Mouse (Mus musculus) megakaryocyte-erythroid progenitor cell, adult 5 weeks (primary cell): ENCODE results near the gene Daxx. TPM values are rescaled to one million over a fixed set of nuclear protein-coding genes. Genes with fewer than 3 reads are reported as not detected.

Source experiments
- polyA plus RNA-seq: library from polyadenylated mRNA; stranded (reverse); fragments of >175 nt; gene quantifications from 2 replicates; pipeline ENCODE4 v1.2.3, GENCODE M21; 2012

Gene Daxx
- 45.6 and 53.3 TPM in 2 replicates for polyA plus RNA-seq

DNA sequence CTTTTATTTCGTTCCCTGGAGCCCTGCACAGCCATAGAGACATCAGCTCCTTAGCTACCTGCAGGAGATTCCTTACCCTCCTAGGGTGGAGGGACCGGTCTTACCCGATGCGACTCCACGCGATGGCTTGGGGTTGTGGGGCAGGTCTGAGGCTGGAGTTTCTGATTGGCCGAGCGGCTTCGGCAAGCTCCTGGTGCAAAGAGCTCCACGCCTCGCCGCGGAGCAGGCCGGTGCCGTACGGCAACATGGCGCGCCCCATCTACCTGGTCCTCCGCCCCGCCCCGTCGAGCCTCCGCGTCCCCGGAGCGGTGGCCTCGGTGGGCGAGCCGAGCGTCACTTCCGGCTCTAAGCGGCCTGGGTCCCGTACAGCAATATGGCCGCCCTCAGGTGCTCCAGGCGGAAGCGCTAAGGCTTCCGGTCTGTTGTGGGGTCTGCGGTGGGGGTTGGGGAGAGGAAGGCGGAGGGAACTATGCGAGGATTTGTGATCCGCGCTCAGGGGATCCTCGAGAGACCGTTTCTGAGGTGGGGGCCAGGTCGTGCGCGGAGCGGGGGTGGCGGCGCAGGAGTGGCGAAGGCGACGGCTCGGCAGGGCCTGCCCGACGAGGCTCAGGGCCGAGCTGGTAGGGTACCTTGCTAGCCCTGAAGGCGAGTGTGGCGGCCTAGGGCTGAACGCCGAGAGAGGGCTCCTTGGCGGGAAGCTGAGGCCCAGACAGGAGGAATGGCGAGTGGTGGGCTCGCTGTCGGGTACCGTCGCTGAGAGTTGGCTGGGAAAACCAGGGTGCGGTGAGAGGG lies at the start of gene Daxx:
Gene Daxx (plus strand): TSS at position 338 of the 792 bp plus-strand sequence.

DNA sequence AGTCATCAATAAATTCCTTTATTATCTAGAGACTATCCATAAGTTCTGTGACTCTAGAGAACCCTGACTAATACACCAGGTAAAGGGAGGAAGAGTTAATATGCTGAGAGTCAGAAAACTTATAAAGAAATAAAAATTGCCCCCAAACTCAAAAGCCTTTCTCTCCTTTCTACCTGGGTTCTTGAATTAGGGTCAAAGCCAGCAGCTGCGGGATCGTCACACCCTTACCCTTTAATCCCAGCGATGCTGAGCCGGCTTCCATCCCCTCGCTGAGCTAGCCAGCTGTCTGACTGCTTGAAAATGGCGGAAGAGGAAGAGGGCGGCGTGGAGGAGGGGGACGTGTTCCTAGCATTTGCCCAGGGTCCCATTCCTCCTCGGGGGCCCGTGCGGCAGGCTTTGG lies 35.7 kb upstream of the Daxx start, which contains the start of gene Gm7029:
Gene Gm7029 (plus strand): TSS at position 301 of the 400 bp plus-strand sequence.

DNA sequence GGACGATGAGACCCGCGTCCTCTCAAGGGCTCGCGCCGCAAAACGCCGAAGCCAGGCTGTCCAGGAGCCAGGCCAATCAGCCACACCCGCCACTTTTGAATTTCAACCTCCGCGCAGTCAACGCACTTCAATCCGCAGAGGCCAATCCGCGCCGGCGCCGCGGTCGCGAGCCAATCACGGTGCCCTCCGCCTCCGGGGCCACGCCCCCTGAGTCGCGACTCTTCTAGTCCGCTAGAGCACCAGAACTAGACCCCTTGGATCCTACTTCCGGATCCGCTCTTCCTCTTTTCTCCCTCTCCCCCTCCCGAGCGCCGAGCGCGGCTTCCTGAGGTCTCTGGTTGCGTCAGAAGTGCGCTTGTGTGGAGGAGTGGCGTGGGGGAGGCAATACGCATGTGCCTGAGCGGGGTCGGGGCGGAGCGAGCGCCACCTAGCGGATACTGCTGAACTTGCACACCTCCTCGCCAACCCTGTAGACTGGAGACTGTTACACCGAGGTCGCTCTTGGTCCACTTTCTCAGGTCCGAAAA lies 18.6 kb upstream of the Daxx start, which contains the start of gene Kifc1:
Gene Kifc1 (minus strand): TSS at position 129 of the 527 bp plus-strand sequence.

DNA sequence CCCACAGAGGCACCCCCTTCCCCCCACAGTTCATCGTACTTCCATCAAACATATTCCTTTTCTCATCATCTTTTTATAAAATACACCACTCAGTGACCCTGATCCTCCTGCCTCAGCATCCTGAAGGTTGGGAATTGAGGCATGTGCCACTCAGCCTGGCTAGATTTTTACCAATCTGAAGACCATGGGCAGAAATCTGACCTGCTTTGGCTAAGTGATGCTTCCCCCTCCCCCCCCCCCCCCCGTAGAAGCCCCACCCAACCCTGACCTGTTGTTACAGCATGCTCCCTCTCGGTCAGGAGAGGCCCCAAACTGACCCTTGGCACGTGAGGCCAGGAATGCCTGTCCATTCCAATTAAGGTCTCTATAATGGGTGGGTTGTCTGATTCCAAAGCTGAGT lies 4.4 kb upstream of the Daxx start, which contains the start of gene Platr17:
Gene Platr17 (plus strand): TSS at position 301 of the 400 bp plus-strand sequence.

DNA sequence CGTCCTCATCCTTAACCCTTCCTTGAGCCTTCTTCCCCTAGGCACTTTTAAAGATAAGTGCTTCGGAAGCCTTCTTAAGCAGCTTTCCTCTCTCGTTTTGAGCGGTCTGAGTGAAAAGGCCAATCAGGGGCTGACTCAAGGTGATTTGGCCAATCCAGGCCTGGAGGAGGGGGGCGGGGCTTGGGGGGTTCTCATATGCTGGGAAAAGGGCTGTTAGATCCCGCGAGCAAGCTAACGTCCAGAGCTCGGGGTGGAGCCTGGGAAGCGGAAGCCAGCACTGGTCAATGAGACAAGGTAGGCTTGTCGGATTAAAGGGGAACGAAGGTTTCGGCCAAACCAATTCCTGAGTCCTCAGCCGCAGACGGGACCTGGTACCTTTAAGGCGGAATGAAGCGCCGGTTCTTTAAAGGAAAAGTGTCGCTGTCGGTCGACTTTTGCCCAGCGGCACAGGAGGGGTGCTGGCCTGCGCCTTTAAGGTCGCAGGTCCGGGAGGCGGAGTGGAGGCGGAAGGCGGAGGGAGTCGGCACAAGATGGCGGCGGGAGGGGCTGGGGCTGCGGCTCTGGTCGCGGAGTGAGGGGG lies 6.5 kb downstream of the Daxx start, which contains the start of the genes Tapbp and Zbtb22:
Gene Tapbp (plus strand): TSS at position 229 of the 580 bp plus-strand sequence.
Gene Zbtb22 (plus strand): TSS at position 234 of the 580 bp plus-strand sequence.

DNA sequence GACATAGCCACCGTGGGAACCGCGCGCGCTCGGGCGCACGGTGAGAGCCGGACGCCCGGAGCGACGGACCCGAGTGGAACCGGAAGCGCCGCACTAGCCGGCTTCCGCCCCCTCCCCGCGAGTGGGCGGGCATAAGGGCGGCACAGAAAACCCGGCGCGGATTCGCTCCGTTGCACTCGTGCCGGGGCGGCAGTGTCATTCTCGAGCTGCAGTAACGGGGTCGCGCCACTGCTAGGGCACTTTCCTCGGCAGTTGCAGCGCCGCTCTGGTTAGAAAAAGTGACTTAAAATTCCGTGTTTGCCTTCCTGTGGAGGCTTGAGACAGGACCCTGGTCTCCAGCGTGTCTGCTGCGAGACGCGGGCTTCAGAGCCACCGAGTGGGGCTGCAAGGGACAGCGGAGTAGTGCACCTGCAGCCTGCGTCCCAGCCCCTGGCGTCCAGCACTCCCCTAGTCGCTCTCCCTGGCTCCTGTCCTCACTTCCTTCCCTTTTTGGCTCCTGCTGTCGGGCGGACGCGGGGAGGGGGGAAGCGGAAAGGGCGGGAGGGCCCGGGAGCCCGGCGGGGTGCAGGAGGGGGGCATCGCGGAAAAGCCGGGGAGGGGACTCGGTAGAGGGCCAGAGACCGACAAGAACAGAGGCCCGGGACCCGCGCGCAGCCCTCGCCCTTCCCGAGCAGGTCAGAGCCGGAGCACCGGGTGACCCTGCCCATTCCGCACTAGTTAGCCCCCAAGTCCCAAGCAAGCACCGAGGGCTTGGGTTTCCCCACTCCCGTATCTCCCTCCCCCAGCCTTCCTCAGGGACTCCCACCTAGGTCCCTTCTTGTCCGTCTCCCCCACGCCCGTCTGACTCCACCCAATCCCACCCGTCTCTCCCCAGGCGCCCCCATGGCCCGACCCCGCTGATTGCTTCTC lies 20.4 kb downstream of the Daxx start, which contains the start of gene Rgl2:
Gene Rgl2 (plus strand): TSS at position 173 of the 909 bp plus-strand sequence.

DNA sequence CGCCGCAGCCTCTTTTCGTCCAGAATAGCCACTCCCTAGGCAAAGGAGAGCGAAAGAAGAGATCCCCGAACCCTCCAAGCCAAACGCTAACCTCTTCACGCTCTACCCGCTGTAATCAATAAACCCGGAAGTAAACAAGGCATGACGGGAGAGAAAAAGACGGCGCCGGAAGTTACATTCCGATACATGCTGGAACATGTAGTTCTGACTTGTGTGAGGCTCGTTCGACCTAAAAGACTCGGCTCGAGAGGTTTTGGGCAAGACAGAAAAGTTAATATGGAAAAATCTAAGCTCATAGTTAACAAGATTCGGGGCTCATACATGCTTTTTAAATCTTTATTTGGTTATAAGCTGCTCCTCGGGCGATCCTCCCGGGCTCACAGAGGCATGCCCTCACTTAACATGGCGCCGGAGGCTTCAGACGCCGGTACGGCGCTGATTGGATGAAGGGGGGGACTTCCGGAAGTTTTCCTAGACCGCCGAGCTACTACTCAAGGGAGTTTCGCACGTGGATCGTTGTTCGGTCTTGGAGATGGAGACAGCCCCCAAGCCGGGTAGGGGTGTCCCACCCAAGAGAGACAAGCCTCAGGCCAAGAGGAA lies 31.1 kb downstream of the Daxx start, which contains the start of the genes Pfdn6 and Wdr46:
Gene Pfdn6 (minus strand): TSS at position 138 of the 600 bp plus-strand sequence.
Gene Wdr46 (plus strand): TSS at position 455 of the 600 bp plus-strand sequence.

DNA sequence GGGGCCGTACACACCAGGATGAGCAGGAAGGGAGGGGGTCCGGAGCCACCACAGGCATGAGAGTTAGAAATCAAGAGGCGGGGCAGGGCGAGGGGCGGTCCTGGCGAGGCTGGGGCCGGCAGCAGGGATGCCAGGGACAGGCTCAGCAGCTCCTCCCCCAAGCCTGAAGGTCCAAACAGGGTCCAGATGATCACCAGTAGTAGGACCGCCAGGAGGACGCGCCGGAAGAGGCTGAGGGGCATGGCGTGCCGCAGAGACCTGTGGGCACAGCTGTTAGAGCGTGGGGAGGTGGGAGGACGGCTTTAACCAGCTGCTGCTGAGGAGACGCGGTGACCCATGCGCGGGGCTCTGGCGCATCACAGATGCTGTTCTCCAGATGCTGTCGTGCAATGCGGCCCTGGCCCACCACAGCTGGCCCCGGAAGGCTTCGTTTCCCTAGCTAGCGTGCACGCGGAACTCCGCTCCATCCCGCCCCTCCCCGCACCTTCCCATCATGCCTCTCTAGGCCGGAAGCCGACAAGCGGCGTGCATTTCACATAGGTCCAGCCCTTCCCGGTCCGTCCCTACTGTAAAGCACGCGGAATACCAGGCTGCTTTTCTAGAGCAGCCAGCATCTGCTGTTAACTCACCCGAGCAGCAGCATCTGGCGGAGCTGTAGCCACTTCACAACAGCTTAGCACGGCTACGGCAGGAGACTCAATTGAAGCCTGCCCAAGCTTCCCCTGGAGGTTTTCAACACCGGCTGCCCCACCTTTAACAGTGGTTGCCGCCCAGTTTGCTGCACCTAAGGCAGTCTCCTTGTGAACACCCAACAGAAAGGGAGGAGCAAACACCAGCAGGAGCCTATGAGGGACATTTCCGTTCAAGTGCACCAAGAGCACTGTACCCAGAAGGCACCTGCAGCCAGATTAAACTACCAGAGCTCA lies 42.1 kb downstream of the Daxx start, which contains the start of gene B3galt4:
Gene B3galt4 (minus strand): TSS at position 468 of the 926 bp plus-strand sequence.

DNA sequence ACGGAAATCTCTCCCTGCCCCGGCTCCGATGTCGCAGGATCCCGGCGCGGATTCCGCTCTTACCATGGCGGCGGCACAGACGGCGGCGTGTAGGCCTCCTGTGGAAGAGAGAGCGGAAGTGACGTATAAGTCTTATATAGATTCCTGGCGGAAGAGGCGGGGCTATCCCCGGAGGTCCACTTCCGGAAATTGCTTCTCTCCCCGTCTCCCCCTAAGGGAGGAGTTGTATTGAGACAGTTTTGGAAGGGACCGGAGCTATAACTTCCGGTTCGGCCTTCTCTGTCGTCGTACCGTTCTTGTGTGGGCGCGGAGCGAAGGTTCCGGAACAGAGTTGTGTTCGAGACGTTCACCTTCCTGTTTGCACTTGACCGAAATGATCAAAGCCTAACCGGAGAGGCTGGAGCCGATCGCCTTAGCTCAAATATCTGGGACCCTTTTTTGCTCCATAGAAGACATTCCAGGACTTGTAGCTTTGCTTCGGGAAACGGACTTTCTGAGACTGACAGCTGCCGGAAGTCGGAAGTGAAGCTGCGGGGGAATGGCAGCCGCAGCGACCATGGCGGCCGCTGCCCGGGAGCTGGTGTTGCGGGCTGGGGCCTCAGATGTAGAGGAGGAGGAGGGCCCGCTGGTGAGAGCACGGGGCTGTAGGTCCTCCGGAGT lies 46.5 kb downstream of the Daxx start, which contains the start of the genes Vps52 and Rps18:
Gene Vps52 (plus strand): TSS at position 258 of the 660 bp plus-strand sequence.
Gene Rps18 (minus strand): TSS at position 447 of the 660 bp plus-strand sequence.

Other genes with a start within 250 kb of the Daxx start
- 1,164 and 1,714 TPM in 2 replicates for gene Hnrnpm, start 222.6 kb upstream of the Daxx start, polyA plus RNA-seq
- 16.8 and 20.2 TPM in 2 replicates for gene March2, start 190.7 kb upstream of the Daxx start, polyA plus RNA-seq
- 161 and 162 TPM in 2 replicates for gene Rab11b, start 148.9 kb upstream of the Daxx start, polyA plus RNA-seq
- gene Angptl4, start 127.6 kb upstream of the Daxx start, polyA plus RNA-seq, result 4.6 and 5.9 TPM in 2 replicates
- gene Kank3, start 98.9 kb upstream of the Daxx start, polyA plus RNA-seq, result 2.8 and 2.9 TPM in 2 replicates
- 7,027 and 8,316 TPM in 2 replicates for gene Rps28, start 84.9 kb upstream of the Daxx start, polyA plus RNA-seq
- gene Ndufa7, start 84.8 kb upstream of the Daxx start, polyA plus RNA-seq, result 544 and 641 TPM in 2 replicates
- gene Cd320, start 66.3 kb upstream of the Daxx start, polyA plus RNA-seq, result 21.7 and 28.1 TPM in 2 replicates
- gene Gm7029, start 35.6 kb upstream of the Daxx start, polyA plus RNA-seq, result not detected in 2 replicates
- 46.4 and 49.9 TPM in 2 replicates for gene Kifc1, start 18.8 kb upstream of the Daxx start, polyA plus RNA-seq
- 0.67 and 1.0 TPM in 2 replicates for gene Platr17, start 4.3 kb upstream of the Daxx start, polyA plus RNA-seq
- 748 and 750 TPM in 2 replicates for gene Tapbp, start 6.5 kb downstream of the Daxx start, polyA plus RNA-seq
- 54.2 and 58.7 TPM in 2 replicates for gene Zbtb22, start 6.5 kb downstream of the Daxx start, polyA plus RNA-seq
- gene Rgl2, start 20.1 kb downstream of the Daxx start, polyA plus RNA-seq, result 300 and 303 TPM in 2 replicates
- 332 and 390 TPM in 2 replicates for gene Pfdn6, start 30.9 kb downstream of the Daxx start, polyA plus RNA-seq
- gene Wdr46, start 31.2 kb downstream of the Daxx start, polyA plus RNA-seq, result 131 and 141 TPM in 2 replicates
- 12.5 and 21.8 TPM in 2 replicates for gene B3galt4, start 42.1 kb downstream of the Daxx start, polyA plus RNA-seq
- 45.7 and 47.0 TPM in 2 replicates for gene Vps52, start 46.4 kb downstream of the Daxx start, polyA plus RNA-seq
- 788 and 958 TPM in 2 replicates for gene Rps18, start 46.6 kb downstream of the Daxx start, polyA plus RNA-seq
- 2,707 and 3,834 TPM in 2 replicates for gene H2-K1, start 90.9 kb downstream of the Daxx start, polyA plus RNA-seq
- gene Ring1, start 115.3 kb downstream of the Daxx start, polyA plus RNA-seq, result 50.5 and 69.1 TPM in 2 replicates
- gene H2-Ke6, start 118.6 kb downstream of the Daxx start, polyA plus RNA-seq, result 73.4 and 93.4 TPM in 2 replicates
- gene Slc39a7, start 122.3 kb downstream of the Daxx start, polyA plus RNA-seq, result 124 and 129 TPM in 2 replicates
- 259 and 275 TPM in 2 replicates for gene Rxrb, start 122.4 kb downstream of the Daxx start, polyA plus RNA-seq
- gene Col11a2, start 130.0 kb downstream of the Daxx start, polyA plus RNA-seq, result 18.1 and 22.9 TPM in 2 replicates
- 18.9 and 21.5 TPM in 2 replicates for gene H2-Oa, start 182.9 kb downstream of the Daxx start, polyA plus RNA-seq
- 87.7 and 91.4 TPM in 2 replicates for gene H2-DMa, start 210.1 kb downstream of the Daxx start, polyA plus RNA-seq
- gene Brd2, start 213.2 kb downstream of the Daxx start, polyA plus RNA-seq, result 509 and 540 TPM in 2 replicates
- 3.6 and 4.5 TPM in 2 replicates for gene H2-DMb2, start 233.9 kb downstream of the Daxx start, polyA plus RNA-seq
- gene H2-DMb1, start 243.7 kb downstream of the Daxx start, polyA plus RNA-seq, result 42.5 and 51.0 TPM in 2 replicates